Mouse (Mus musculus): ENCODE measurements around the gene Map10. TPM values are rescaled to one million over a fixed set of nuclear protein-coding genes. Genes with fewer than 3 reads are reported as not detected.
A peak's percentile ranks its signal among the peaks of the same experiment; 100 is the strongest.

The Map10 gene
- total RNA-seq, 2 experiments from 2014 or later, result 4.2 to 5.2 TPM

DNA sequence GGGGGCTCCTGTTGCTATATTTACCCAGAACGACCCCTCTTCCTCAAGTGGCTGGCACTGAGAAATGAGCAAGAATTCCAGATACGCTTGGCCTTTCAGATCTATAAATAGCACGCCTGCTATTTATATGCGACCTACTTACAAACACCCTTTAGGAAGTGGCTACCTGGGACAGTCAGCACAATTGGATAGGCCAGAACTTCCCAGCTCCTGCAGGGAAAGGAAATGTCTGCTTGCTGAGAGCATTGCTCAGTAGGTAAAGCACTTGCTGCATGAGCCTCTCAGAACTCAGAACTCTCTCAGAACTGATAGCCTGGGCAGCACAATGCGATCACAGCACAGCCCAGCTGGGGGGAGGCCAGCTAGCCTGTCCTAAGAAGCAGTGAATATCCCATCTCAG, 3.4 kb upstream of the Map10 start:
- no peak for DNase-seq (ENCODE audit: low spot score in 2 of 2)
- intact Hi-C loops (cut with DNase I), result loop anchor here (5.0 kb wide), 1 partner anchor 94 kb away; no protein-coding TSS in a partner anchor

DNA sequence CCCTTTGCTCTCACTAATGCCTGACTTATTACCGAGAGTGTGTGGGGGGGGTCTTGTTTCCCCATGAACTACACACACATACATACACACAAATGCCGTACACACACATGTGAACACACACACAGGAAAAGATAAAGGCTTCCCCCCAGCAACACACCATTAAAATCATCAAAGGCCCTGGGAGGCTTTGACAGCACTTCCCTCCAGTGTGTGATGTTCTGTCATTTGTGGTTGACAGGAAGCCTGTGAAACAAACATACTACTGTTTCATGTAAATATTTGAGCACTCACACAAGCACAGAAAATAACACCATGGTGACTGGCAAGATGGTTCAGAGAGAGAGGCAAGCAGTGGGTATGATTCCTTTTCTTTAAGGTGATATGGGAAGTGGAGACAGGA, 2.4 kb upstream of the Map10 start:
- DNase-seq (ENCODE audit: low spot score in 2 of 2), result no peak
- intact Hi-C loops (cut with DNase I), result loop anchor here (5.0 kb wide), 1 partner anchor 95 kb away; no protein-coding TSS in a partner anchor

- DNase-seq (ENCODE audit: low spot score in 2 of 2), result no peak
- intact Hi-C loops (cut with DNase I), result loop anchor here (5.0 kb wide), 1 partner anchor 97 kb away; no protein-coding TSS in a partner anchor
These were observed 389 bp upstream of the Map10 start for GRCm38 (mm10) chr8:125669159-125669699.

GRCm38 (mm10) chr8:125670420-125670819, 802 bp downstream of the Map10 start:
- intact Hi-C loops (cut with DNase I), result no loop called here
- DNase-seq (ENCODE audit: low spot score in 2 of 2), result no peak

DNA sequence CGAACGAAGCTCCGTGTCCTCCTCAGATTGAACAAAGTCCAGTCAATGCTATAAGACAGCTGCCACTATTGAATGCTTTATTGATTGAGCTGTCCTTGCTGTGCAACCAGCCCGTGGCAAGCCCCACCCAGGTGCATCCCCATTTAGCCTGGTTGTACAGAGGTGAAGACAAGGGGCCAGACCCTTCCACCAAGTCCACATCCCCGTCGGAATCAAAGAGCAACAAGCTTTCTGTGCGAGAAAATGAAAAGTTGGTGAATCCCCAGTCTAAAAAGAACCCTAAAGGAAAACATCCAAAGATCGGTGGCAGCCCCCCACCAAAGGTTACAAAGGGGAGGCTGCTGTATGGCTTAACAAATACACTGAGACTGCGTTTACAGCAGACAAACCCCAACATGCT, 1.3 kb downstream of the Map10 start:
- DNase-seq (ENCODE audit: low spot score in 2 of 2), result no peak
- intact Hi-C loops (cut with DNase I), result no loop called here

- intact Hi-C loops (cut with DNase I), result no loop called here
- no peak for DNase-seq (ENCODE audit: low spot score in 2 of 2)
These were observed 1.8 kb downstream of the Map10 start for GRCm38 (mm10) chr8:125671371-125671770.

DNA sequence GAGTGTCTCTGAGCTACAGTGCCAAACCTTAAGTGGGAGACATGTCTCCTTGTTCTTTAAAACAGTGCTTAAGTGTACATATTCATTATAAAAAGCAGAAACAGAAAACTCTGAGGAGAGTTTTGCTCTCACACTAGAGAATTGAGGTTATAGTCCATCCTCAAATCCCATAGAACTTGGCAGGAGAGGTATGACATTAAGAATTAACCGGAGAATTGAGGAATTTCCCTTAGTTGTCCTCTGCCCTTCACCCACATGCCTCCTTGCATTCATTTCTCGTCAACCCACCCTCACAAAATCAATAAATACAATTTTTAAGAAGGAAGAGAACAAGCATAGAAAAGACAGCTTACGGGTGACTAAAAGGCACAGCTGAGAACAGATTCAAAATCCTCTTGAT, 6.2 kb downstream of the Map10 start:
- intact Hi-C loops (cut with DNase I), result no loop called here

DNA sequence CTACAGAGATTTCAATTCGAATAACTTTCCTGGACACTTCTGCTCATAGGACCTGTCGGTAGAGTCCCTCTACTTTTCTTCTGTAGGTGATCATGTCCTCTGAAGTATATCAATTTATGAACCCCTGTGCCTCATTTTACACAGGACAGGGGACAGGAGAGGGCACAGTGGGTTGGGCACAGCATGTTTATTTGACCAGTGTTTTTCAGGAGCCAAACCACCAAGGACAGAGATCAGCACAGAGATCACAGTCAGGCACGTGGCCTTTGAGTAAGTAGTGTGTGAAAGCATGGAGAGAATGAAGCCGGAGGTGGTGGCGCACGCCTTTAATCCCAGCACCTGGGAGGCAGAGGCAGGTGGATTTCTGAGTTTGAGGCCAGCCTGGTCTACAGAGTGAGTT, 7.9 kb downstream of the Map10 start:
- intact Hi-C loops (cut with DNase I), result no loop called here
- no peak for DNase-seq (ENCODE audit: low spot score in 2 of 2)

More for the DNA sequence above, 6.2 kb downstream of the Map10 start:
- DNase-seq (ENCODE audit: low spot score in 2 of 2), result no peak

DNA sequence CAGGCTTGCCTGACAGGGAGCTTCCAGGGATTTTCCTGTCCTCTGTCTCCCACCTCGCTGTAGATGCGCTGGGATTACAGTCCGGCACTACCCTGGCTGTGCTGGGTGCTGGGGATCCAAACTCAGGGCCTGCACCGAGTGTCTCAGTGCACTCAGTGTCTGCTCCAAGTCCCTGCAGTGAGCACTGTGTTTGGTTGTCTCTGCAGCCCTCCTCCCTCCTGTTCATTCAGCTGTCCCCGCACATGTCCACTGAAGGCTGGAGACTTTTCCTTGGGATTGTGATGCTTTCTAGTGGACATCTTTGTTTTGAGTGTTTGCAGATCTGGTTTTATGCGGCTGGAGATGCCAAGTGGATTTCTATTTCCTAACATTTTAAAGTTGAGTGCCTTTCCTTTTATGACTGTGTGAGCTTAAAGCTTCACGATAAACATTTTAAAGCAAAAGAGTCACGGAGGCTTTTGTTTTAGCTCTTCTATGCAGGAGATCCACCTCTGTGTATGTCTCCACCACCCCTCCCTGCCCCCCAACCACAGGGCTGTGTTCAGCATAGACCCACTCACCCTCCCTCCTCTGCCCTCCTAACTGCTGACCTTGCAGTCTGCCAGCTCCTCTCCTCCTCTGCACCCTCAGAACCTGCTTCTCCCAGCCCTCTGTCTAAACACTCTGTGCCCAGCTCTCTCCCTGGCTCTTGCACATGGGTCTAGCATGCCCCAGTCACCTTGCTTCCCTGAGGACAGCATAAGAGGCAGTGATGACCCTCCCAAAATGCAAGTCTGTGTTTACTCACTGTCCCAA, 9.4 kb downstream of the Map10 start:
- peak in 1 of 2 experiments; percentile 6 for DNase-seq (ENCODE audit: low spot score in 2 of 2)
- intact Hi-C loops (cut with DNase I), result no loop called here

DNA sequence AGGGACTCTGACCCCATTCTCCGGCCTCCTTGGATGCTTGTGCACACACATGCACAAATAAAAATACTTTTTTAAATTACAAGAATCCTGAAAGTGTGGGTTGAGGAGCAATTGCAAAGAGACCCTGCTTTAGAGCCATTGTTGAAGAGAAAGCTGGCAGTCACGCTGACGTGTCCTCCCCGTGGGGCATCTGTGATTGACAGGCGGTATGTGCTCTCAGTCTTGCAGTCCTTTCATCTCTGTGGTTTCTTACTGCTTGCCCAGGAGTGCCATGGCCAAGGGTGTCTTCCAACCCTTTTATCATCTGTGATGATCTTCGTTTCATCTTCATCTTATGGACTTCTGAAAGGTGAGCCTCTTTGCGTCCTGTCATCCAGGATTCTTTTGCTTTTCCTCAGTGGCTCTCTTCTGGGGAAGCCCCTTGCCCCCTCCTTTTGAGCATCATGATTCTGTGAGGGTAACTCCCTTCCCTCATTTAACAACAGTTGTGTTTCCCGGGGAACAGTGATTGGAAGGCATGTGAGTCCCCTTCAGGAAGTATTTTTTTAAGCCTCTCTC, 11.3 kb downstream of the Map10 start:
- intact Hi-C loops (cut with DNase I), result no loop called here
- no peak for DNase-seq (ENCODE audit: low spot score in 2 of 2)

DNA sequence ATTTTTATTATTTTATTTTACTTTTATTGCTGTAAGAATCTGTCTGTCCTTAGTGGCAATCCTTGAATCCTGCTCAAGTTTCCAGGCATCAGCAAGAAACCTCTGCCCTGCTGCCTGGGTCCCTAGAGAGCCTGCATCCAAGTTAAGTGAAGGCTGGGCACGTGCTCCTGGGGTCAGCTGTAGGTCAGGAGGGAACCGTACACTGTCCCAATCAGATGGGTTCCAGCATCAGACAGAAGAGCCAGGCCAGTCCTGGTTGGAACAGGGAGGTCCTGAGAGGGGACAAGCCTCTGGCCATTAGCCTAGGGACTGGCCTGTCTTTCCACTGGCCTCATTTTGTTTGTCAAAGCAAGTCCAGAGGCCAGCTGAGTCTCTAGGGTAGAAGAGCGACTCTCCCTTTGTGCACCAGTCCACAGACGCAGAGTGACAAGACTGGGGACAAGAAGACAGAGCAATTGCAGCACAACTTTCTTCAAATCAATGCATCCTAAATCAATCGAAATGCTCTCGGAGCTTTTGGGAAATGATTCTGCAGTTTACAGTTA, 15.7 kb downstream of the Map10 start:
- intact Hi-C loops (cut with DNase I), result no loop called here
- no peak for DNase-seq (ENCODE audit: low spot score in 2 of 2)

- intact Hi-C loops (cut with DNase I), result no loop called here
- no peak for DNase-seq (ENCODE audit: low spot score in 2 of 2)
These were observed 16.7 kb downstream of the Map10 start for GRCm38 (mm10) chr8:125686221-125686865.

GRCm38 (mm10) chr8:125690166-125690915, 20.7 kb downstream of the Map10 start:
- DNase-seq (ENCODE audit: low spot score in 2 of 2), result no peak
- intact Hi-C loops (cut with DNase I), result no loop called here

DNA sequence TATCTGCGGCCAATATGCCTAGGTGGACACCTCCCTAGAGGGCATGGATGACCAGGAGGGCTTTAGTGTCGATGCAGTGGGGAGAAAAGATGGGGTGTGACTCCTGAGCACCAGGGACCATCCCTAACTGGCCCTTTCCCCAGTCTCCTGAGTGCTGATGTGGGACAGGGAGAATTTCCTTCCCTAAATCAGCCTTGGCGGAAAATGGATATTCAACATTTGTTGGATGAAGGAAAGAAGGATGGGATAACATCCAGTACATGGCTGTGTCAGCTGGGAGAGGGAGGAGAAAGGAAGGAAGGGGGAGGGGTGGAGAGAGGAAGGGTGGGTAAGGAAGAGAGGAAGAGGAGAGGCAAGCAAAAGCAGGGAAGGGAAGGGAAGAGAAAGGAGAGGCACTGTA, 21.3 kb downstream of the Map10 start:
- intact Hi-C loops (cut with DNase I), result no loop called here
- DNase-seq (ENCODE audit: low spot score in 2 of 2), result no peak

DNA sequence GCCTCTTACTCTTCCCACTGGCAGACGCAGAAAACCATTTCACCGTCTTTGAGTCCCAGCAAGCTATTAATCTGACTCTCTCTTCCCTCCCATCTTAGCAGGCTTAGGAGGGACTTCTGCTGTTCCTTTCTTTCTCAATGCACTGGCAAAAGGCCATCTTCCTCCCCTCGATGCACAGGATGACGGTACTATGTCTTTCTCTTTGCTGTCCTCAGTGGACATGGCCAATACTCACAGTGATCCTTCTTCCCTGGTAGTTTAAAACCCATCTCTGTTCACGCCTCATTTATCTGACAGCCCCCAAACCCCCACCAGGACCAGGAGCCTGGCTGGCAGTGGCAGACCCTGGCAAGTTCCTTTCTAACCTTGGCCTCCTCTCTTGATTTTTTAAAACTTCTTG, 22.8 kb downstream of the Map10 start:
- DNase-seq (ENCODE audit: low spot score in 2 of 2), result no peak
- intact Hi-C loops (cut with DNase I), result no loop called here

DNA sequence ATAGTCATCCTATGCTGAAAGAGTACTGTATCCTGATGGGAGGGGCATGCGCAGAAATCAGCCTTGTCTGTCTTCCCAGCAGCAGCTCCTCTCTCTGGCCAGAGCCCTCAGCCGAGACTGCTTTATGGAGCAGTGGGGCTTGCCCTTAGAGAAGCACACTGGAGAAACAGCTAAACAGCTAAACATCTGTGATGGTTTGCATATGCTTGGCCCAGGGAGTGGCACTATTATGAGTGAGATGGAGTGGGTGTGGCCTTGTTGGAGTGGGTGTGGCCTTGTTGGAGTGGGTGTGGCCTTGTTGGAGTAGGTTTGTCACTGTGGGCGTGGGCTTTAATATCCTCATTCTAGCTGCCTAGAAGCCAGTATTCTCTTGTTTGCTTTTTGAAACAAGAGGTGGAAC, 23.6 kb downstream of the Map10 start:
- DNase-seq (ENCODE audit: low spot score in 2 of 2), result no peak
- intact Hi-C loops (cut with DNase I), result no loop called here

- DNase-seq (ENCODE audit: low spot score in 2 of 2), result no peak
- intact Hi-C loops (cut with DNase I), result no loop called here
These were observed 26.3 kb downstream of the Map10 start for GRCm38 (mm10) chr8:125695951-125696350.

- intact Hi-C loops (cut with DNase I), result no loop called here
- no peak for DNase-seq (ENCODE audit: low spot score in 2 of 2)
These were observed 29.9 kb downstream of the Map10 start for GRCm38 (mm10) chr8:125699391-125700025.

GRCm38 (mm10) chr8:125700407-125700806, 30.8 kb downstream of the Map10 start:
- no peak for DNase-seq (ENCODE audit: low spot score in 2 of 2)
- intact Hi-C loops (cut with DNase I), result no loop called here

Data from left cerebral cortex, postnatal 14 days (tissue).